Mouse (Mus musculus) heart, adult 2 months (tissue): ENCODE results near the gene Padi1. TPM values are rescaled to one million over a fixed set of nuclear protein-coding genes. Genes with fewer than 3 reads are reported as not detected.

ENCODE experiments used
- DNase-seq, 2 experiments: peaks; one replicate each; pipeline ENCODE4 v3.0.0; 2021
- H3K27ac ChIP-seq: fragments of 200-600 bp; 2 replicates; pipeline ENCODE4 v1.8.1; 2022
- H3K27me3 ChIP-seq: fragments of 200-500 bp; 2 replicates; pipeline ENCODE4 v1.6.1; 2012; ENCODE audit warnings: mild to moderate bottlenecking, low read length, inconsistent platforms, mixed read lengths; ENCODE audit not compliant: control insufficient read depth, insufficient read depth
- H3K36me3 ChIP-seq: fragments of 200-500 bp; 2 replicates; pipeline ENCODE4 v1.6.1; 2012; ENCODE audit warnings: low read length, inconsistent platforms; ENCODE audit not compliant: control insufficient read depth, insufficient read depth
- H3K4me1 ChIP-seq: fragments of 200-500 bp; 2 replicates; pipeline ENCODE4 v1.6.1; 2011; ENCODE audit warnings: low read length; ENCODE audit not compliant: control insufficient read depth, insufficient read depth
- H3K4me3 ChIP-seq: fragments of 200-600 bp; 2 replicates; pipeline ENCODE4 v1.8.1; 2022
- H3K79me2 ChIP-seq: fragments of 200-500 bp; replicated peaks from 2 replicates; pipeline ENCODE4 v1.6.1; 2012; ENCODE audit warnings: mild to moderate bottlenecking, inconsistent platforms, low read length, moderate library complexity, mixed read lengths; ENCODE audit not compliant: control insufficient read depth, insufficient read depth
- H3K9ac ChIP-seq: fragments of 200-500 bp; 2 replicates; pipeline ENCODE4 v1.6.1; 2012; ENCODE audit warnings: low read depth, mild to moderate bottlenecking, control low read depth, inconsistent platforms, low read length, mixed read lengths
- CTCF ChIP-seq: fragments of 200-600 bp; IDR thresholded peaks from 2 replicates; pipeline ENCODE4 v1.8.1; 2022; ENCODE audit warnings: antibody characterized with exemption, mild to moderate bottlenecking, moderate library complexity
- EP300 ChIP-seq: fragments of 200-500 bp; IDR thresholded peaks from 2 replicates; pipeline ENCODE4 v1.6.1; 2011; ENCODE audit warnings: low read depth, low read length, control low read depth; ENCODE audit not compliant: insufficient read depth
- POLR2A ChIP-seq: fragments of 200-500 bp; IDR thresholded peaks from 2 replicates; pipeline ENCODE4 v1.6.1; 2011; ENCODE audit warnings: mild to moderate bottlenecking, low read depth, low read length, control low read depth; ENCODE audit not compliant: insufficient read depth
- WGBS: fragments of 180-500 bp; shearing (Covaris S2); methylation state at CpG from one replicate; pipeline ENCODE4 v1.1.7; 2018; 5-methylcytosine and 5-hydroxymethylcytosine counted together
- intact Hi-C: fragments of 180-260 bp; cut with DNase I; formaldehyde crosslinking; loops from one replicate; pipeline ENCODE4 v1.15.1; 2025
- polyA plus RNA-seq: library from polyadenylated mRNA; depleted of rRNA; stranded (reverse); fragments of >200 nt; gene quantifications from 2 replicates; pipeline ENCODE4 v1.2.3, GENCODE M21; 2012
- total RNA-seq, 2 experiments: library from RNA; stranded (reverse); gene quantifications; 2 replicates each; pipeline ENCODE4 v1.2.3; 2021

Gene Padi1
- total and polyA plus RNA-seq, 3 experiments, result 0.47 TPM; not detected in 2

DNA sequence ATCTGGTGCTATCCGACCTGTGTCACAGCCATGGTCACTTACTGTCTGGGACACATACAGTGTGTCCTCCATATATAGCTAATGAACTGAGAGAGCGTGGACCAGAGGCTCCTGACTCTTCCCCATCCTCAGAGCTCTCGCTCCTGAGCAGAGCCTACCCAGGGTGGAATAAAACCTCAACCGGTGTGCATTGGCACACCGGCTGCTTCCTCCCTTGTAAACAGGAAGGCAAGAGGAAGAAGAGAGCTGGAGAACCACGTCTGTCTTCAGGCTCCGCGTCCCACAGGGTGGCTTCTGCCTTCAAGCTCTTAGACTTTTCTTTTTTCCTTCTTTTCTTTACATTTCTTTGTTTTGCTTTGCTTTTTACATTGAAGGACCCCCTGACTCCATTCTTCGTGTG is 62.8 kb downstream of the Padi1 start:
- Histone ChIP-seq H3K4me3 (no peak overlapping the region), H3K27ac (no peak overlapping the region), H3K4me1 (no peaks in the 10 kb centered on the region), H3K9ac (no peak overlapping the region), H3K79me2 (no peaks in the 10 kb centered on the region), H3K27me3 (no peaks in the 10 kb centered on the region; the same call in 1 of the 2 replicates), H3K36me3 (no peaks in the 10 kb centered on the region)
- intact Hi-C loops, result no loop called here
- no peak for TF ChIP-seq POLR2A
- no peak for DNase-seq
- 67% methylated on average over 9 of the region's 9 CpGs for WGBS

DNA sequence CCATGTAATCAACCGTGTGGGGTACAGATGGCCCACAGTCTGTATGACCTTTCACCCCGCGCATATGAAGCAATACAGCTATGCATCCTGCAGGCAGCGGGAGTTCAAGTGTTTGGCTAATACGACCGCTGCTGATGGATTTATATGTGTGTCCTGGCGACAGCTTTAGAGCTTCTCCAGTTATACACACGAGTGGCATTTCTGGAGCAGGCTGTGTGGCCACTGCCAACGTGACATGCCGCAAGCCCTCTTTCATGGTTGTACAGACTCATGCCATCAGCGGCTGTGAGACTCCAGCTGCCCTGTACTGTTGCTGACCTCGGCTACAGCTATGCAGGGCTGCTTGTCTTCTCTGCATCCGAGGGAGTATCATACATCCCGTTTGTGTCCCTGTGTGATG is 65.1 kb downstream of the Padi1 start:
- no peak overlapping the region for H3K9ac ChIP-seq
- H3K27me3 ChIP-seq, result no peaks in the 10 kb centered on the region; the same call in 1 of the 2 replicates
- TF ChIP-seq POLR2A, result no peak
- no peak for TF ChIP-seq CTCF
- no peak for TF ChIP-seq EP300
- intact Hi-C loops, result no loop called here
- no peak overlapping the region for H3K4me3 ChIP-seq
- DNase-seq, result no peak
- 79% methylated on average over 14 of the region's 14 CpGs for WGBS
- H3K36me3 ChIP-seq, result no peaks in the 10 kb centered on the region
- H3K27ac ChIP-seq, result no peak overlapping the region
- H3K79me2 ChIP-seq, result no peaks in the 10 kb centered on the region
- no peaks in the 10 kb centered on the region for H3K4me1 ChIP-seq

DNA sequence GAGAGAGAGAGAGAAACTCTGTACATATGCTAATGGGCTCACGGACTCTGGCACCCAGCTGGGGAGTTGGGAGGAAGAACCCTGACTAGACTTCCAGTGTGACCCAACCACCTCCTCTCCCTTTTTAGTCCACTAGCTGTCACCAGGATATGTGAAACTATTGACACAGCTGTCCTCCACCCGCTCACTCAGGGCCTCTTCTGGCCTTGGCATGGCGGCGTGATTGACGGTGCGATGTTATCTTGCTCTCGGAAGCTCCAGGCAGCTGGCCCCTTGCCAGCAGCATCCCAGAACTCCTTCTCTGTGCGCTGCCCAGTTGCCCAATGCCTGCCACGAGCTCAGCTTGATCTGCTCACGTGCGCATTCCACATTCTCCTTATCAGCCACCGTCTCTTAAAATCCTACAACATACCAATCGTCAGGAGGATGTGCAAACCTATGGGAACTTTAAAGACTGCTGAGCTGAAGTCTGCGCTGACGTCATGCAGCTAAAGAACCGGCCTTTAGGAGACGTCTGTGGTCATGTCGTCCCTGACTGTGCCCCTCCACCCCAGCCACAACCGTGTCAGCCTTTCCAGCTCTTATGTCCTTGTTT is 65.7 kb downstream of the Padi1 start:
- TF ChIP-seq POLR2A (no peak), EP300 (no peak), CTCF (no peak)
- WGBS, result 16% methylated on average over 19 of the region's 19 CpGs
- H3K4me3 ChIP-seq, result no peak overlapping the region
- no peaks in the 10 kb centered on the region for H3K36me3 ChIP-seq
- intact Hi-C loops, result no loop called here
- H3K9ac ChIP-seq, result no peak overlapping the region
- DNase-seq, result peak; percentile 26 to 46
- no peaks in the 10 kb centered on the region for H3K79me2 ChIP-seq
- no peaks in the 10 kb centered on the region; the same call in 1 of the 2 replicates for H3K27me3 ChIP-seq
- H3K4me1 ChIP-seq, result no peaks in the 10 kb centered on the region
- H3K27ac ChIP-seq, result no peak overlapping the region

DNA sequence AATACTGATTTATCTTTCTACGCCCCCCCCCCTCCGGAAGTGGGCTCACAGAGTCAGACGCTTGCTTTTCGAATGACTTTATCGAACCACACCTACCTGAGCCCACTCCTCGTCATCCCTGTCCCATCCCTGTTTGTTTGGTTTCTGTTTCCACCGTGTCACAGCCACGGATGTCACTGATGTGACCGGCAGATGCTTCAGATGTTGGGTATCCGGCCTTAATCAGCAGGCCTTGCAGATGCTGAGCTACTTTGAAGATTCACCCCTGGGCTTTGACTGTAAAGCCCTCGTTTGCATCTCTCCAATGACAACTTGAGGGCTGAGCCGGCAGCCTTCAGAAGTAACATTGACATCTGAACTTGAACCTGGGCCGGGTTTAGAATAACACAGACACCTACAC is 69.0 kb downstream of the Padi1 start:
- no peaks in the 10 kb centered on the region; the same call in 1 of the 2 replicates for H3K27me3 ChIP-seq
- no peak overlapping the region for H3K9ac ChIP-seq
- intact Hi-C loops, result no loop called here
- no peak for DNase-seq
- 74% methylated on average over 13 of the region's 13 CpGs for WGBS
- TF ChIP-seq CTCF (no peak), POLR2A (no peak), EP300 (no peak)
- H3K36me3 ChIP-seq, result no peaks in the 10 kb centered on the region
- H3K4me1 ChIP-seq, result no peaks in the 10 kb centered on the region
- H3K79me2 ChIP-seq, result no peaks in the 10 kb centered on the region
- no peak overlapping the region for H3K4me3 ChIP-seq
- no peak overlapping the region for H3K27ac ChIP-seq

DNA sequence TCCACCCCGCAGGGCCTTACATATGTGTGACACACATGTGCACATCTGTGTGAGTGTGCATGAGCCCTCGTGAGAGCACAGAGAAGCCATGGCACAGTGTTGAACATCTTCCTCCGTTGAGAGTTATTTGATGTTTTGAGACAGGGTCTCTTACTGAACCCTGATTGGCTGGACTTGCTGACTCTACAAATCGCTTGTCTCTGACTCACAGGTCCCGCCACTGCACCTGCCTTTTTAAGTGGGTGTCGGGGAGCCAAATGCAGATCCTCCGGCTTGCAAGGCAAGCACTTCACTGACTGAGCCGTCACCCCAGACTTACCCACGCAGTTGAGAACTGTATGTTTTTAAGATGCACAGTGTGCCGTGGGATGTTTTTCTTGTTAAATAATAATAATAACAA is 69.7 kb downstream of the Padi1 start:
- Histone ChIP-seq H3K27ac (no peak overlapping the region), H3K4me1 (no peaks in the 10 kb centered on the region), H3K79me2 (no peaks in the 10 kb centered on the region), H3K4me3 (no peak overlapping the region), H3K9ac (no peak overlapping the region), H3K27me3 (no peaks in the 10 kb centered on the region; the same call in 1 of the 2 replicates), H3K36me3 (no peaks in the 10 kb centered on the region)
- intact Hi-C loops, result no loop called here
- TF ChIP-seq POLR2A (no peak), EP300 (no peak), CTCF (no peak)
- no peak for DNase-seq
- 89% methylated on average over 10 of the region's 10 CpGs for WGBS

DNA sequence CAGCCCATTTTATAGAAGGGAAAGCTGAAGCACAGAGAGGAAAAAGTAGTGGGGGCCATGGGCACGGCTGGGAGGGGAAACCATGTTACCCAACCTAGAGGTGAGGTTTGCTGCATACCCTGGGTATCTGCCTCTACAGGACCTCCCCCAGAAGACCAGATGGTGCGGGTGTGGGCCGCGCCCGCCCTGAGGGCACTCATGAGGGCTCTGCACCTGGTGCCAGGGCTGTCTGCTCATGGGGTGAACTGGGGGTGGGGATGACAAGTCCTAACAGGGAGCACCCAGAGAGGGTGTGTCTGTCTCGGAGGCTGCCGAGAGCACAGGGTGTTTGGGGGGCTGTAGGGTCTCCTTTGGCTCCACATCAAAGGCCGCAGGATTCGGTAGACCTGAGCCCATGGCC is 70.7 kb downstream of the Padi1 start:
- Histone ChIP-seq H3K4me3 (no peak overlapping the region), H3K27me3 (no peaks in the 10 kb centered on the region), H3K27ac (no peak overlapping the region), H3K79me2 (no peaks in the 10 kb centered on the region), H3K36me3 (no peaks in the 10 kb centered on the region), H3K4me1 (peaks cover 3% of the 10 kb centered on the region; the same call in 1 of the 2 replicates), H3K9ac (no peak overlapping the region)
- no peak for DNase-seq
- WGBS, result 92% methylated on average over 9 of the region's 9 CpGs
- TF ChIP-seq EP300 (no peak), CTCF (no peak), POLR2A (no peak)
- intact Hi-C loops, result no loop called here
